Mouse (Mus musculus): ENCODE results near the gene Tmem210. TPM values are rescaled to one million over a fixed set of nuclear protein-coding genes. Genes with fewer than 3 reads are reported as not detected.
A peak's percentile ranks its signal among the peaks of the same experiment; 100 is the strongest.

Tmem210 gene
- polyA plus RNA-seq, 1 experiment from 2014 or later, result not detected

DNA sequence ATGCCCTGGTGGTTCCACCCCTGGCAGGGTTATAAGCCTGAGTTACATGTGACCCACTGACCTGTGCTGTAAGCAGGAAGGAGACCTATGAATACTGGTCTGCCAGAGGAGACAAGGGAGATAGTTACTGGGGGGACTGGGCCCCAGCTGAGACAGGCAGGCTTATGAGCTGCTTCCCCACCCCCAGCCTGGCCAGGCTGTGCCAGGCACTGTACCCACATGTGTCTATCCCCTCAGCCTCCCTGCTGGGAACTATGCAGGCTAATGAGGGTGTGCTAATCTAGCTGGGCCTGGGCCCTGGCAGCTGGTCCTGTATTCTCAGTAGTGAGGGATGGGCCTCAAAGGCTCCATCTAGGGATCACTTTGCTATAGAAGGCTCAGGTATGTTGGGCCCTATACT lies 20.7 kb upstream of the Tmem210 start:
- no peak overlapping the region for H3K4me3 ChIP-seq
- H3K9ac ChIP-seq, result 0 out of 2 replicates have a peak overlapping the region, but pooled peaks have one; percentile 19
- H3K27me3 ChIP-seq (replicated peaks), result peaks cover 13% of the 10 kb centered on the region
- H3K36me3 ChIP-seq, result peaks cover 25% of the 10 kb centered on the region
- H3K4me1 ChIP-seq, result peaks cover 59% of the 10 kb centered on the region
- H3K9me3 ChIP-seq, result no peaks in the 10 kb centered on the region
- peak overlapping the region; percentile 45 for H3K4me2 ChIP-seq (replicated peaks)
- no peak for ATAC-seq (ENCODE audit: low FRiP score, low read depth)
- H3K27ac ChIP-seq, result no peak overlapping the region

DNA sequence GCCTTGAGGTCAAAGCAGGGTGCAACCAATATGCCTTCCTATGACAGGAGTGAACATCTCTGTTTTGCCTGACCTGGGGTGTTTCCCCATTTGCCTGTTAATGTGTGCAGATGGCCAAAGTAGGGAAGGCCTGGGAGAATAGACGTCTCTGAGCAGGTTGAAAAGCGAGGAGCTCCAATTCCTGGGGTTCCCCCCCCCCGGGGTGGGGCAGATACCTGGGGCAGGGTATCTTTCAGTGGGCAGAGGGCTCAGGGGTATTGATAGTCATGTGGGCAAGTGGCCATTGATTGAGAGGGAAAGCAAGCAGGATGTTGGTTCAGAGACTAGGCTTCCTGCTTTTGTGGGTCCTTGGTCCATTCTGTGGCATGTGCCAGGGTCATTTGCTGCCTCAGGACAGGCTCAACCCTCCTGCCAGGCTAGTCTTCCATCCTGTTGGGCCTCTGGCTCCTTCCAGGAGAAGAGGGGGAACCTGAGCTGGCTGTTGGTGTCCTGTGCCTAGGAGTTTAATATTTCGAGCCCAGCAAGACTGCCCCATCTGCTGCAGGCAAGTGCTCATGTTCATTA lies 20.1 kb upstream of the Tmem210 start:
- 80% methylated on average over 4 of the region's 4 CpGs for WGBS
- peaks cover 13% of the 10 kb centered on the region for H3K27me3 ChIP-seq (replicated peaks)
- no peak overlapping the region for H3K27ac ChIP-seq
- H3K4me3 ChIP-seq, result no peak overlapping the region
- ATAC-seq (ENCODE audit: low FRiP score, low read depth), result no peak
- H3K9ac ChIP-seq, result no peak overlapping the region
- peaks cover 25% of the 10 kb centered on the region for H3K36me3 ChIP-seq
- no peaks in the 10 kb centered on the region for H3K9me3 ChIP-seq
- peaks cover 59% of the 10 kb centered on the region for H3K4me1 ChIP-seq
- peak overlapping the region; percentile 45 for H3K4me2 ChIP-seq (replicated peaks)

DNA sequence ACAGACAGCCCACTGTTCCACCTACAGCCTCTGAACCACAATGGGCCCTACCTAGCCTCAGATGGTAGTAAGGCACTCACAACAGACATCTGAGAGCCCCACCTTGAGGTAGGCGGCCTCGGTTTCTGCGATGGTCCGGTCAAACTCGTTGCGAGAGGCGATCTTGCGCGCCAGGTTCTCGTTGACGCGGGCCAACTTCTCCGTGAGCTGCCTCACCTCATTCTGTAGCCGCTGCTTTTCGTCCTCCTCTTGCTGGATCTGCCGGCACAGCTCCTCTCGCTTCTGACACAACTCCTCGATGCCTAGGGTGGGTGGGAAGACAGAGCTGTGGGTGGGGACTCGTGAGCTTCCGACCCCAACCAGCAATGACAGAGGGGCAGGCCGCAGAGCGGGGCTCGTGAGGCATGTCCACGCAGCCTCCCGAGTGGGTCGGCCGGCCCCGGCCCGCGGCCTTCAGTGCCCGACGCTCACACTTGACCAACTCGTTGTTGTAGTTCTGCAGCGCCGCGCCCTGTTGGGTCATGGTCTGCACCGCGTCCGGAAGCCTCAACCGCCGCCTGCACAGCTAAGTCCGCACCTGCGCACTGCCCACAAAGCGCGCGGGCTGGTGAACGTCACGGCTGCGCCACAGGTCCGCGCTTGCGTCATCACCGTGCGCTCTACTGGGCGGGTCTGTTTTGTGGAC lies 16.0 kb upstream of the Tmem210 start, which contains the start of the genes Ssna1 and Anapc2:
Ssna1 (minus strand) TSS at position 612 of the 685 bp plus-strand sequence.
Anapc2 (plus strand) TSS at position 652 of the 685 bp plus-strand sequence.
- peaks cover 60% of the 10 kb centered on the region for H3K36me3 ChIP-seq
- H3K9me3 ChIP-seq, result no peaks in the 10 kb centered on the region
- under 1% methylated on average over 55 of the region's 55 CpGs for WGBS
- H3K4me3 ChIP-seq, result peak within 1 kb of the TSS; percentile 88
- peaks cover 29% of the 10 kb centered on the region for H3K4me1 ChIP-seq
- peak within 1 kb of the TSS; percentile 27; the same call in 1 of the 2 replicates for H3K27ac ChIP-seq
- peak within 1 kb of the TSS; percentile 90 for H3K9ac ChIP-seq
- ATAC-seq (ENCODE audit: low FRiP score, low read depth), result peak; percentile 96
- peak within 1 kb of the TSS; percentile 66 for H3K4me2 ChIP-seq (replicated peaks)
- H3K27me3 ChIP-seq (replicated peaks), result no peaks in the 10 kb centered on the region

GRCm38 (mm10) chr2:25272515-25272914 lies 15.4 kb upstream of the Tmem210 start:
- H3K9ac ChIP-seq, result peak overlapping the region; percentile 90
- no peaks in the 10 kb centered on the region for H3K9me3 ChIP-seq
- H3K4me2 ChIP-seq (replicated peaks), result peak overlapping the region; percentile 66
- H3K36me3 ChIP-seq, result peaks cover 65% of the 10 kb centered on the region
- WGBS, result under 1% methylated on average over 29 of the region's 29 CpGs
- peaks cover 23% of the 10 kb centered on the region for H3K4me1 ChIP-seq
- H3K27me3 ChIP-seq (replicated peaks), result no peaks in the 10 kb centered on the region
- H3K27ac ChIP-seq, result no peak overlapping the region
- peak overlapping the region; percentile 88 for H3K4me3 ChIP-seq
- ATAC-seq (ENCODE audit: low FRiP score, low read depth), result peak; percentile 73

DNA sequence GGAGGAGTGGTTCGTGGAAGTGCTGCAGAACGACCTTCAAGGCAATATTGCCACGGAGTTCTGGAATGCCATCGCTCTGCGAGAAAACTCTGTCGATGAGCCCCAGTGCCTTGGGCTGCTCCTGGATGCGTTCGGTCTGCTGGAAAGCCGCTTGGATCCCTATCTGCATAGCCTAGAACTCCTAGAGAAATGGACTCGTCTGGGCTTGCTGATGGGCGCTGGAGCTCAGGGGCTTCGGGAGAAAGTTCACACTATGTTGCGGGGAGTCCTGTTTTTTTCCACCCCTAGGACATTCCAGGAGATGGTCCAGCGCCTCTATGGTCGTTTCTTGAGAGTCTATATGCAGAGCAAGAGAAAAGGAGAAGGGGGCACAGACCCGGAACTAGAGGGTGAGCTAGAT lies 14.9 kb upstream of the Tmem210 start:
- Histone ChIP-seq H3K36me3 (peaks cover 69% of the 10 kb centered on the region), H3K27ac (no peak overlapping the region)
- no peak for ATAC-seq (ENCODE audit: low FRiP score, low read depth)

DNA sequence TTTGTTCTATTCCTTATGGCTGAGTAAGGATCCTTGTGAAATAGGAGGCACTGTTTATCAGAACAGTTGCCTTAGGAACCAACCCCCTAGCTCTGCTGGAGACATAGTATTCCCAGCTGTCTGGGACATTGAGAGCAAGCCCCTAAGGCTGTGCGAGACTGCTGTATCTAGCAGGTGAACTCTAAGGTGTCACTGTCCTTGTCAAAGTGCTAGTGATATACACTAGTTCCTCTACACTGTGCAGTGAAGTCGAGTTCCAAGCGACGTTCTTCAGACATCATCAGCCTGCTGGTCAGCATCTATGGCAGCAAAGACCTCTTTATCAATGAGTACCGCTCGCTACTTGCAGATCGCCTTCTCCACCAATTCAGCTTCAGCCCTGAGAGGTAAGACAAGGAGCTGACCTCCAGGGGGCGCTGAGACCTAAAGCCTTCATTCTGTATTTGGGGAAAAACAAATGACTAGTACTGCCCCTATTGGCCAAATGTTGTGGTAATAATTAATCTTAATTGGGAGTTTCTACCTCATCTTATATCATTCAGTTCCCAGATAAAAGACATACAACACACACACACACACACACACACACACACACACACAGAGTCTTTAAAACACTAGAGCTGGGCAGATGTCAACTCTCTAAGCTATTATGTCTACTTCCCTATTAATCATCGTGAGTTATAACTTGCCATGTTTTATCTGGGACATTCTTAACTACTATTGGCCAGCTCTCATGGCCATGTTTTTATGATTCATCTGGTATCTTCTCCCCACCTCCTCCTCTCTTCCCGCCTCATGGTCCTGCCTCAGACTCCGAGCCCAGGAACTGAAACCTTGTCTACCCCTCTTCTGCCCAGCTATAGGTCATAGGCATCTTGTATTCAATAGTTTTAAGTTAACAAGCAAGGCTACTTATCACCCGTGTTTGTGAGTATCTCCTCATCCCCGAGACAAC lies 8.7 kb upstream of the Tmem210 start:
- H3K9ac ChIP-seq, result no peak overlapping the region
- no peaks in the 10 kb centered on the region for H3K4me1 ChIP-seq
- no peak overlapping the region for H3K27ac ChIP-seq
- H3K9me3 ChIP-seq, result no peaks in the 10 kb centered on the region
- H3K36me3 ChIP-seq, result peaks cover 96% of the 10 kb centered on the region
- 66% methylated on average over 13 of the region's 13 CpGs for WGBS
- H3K4me3 ChIP-seq, result no peak overlapping the region
- H3K27me3 ChIP-seq (replicated peaks), result no peaks in the 10 kb centered on the region
- ATAC-seq (ENCODE audit: low FRiP score, low read depth), result no peak
- no peak overlapping the region for H3K4me2 ChIP-seq (replicated peaks)

More for the DNA sequence above, 14.9 kb upstream of the Tmem210 start:
- 41% methylated on average over 16 of the region's 16 CpGs for WGBS
- Histone ChIP-seq H3K9ac (peak overlapping the region; percentile 90), H3K4me1 (peaks cover 23% of the 10 kb centered on the region), H3K4me3 (peak overlapping the region; percentile 88), H3K27me3 (replicated peaks) (no peaks in the 10 kb centered on the region), H3K9me3 (no peaks in the 10 kb centered on the region), H3K4me2 (replicated peaks) (peak overlapping the region; percentile 66)

GRCm38 (mm10) chr2:25285551-25285950 lies 2.4 kb upstream of the Tmem210 start:
- H3K36me3 ChIP-seq, result peaks cover 54% of the 10 kb centered on the region
- no peak overlapping the region for H3K27ac ChIP-seq
- no peak overlapping the region for H3K4me2 ChIP-seq (replicated peaks)
- no peak overlapping the region for H3K4me3 ChIP-seq
- ATAC-seq (ENCODE audit: low FRiP score, low read depth), result no peak
- no peak overlapping the region for H3K9ac ChIP-seq
- 86% methylated on average over 2 of the region's 2 CpGs for WGBS
- no peaks in the 10 kb centered on the region for H3K9me3 ChIP-seq
- H3K4me1 ChIP-seq, result peaks cover 7% of the 10 kb centered on the region; the same call in 1 of the 2 replicates
- peaks cover 30% of the 10 kb centered on the region for H3K27me3 ChIP-seq (replicated peaks)

- ATAC-seq (ENCODE audit: low FRiP score, low read depth), result no peak
- no peak overlapping the region for H3K27ac ChIP-seq
- WGBS, result 73% methylated on average over 1 of the region's 1 CpGs
- H3K9me3 ChIP-seq, result no peaks in the 10 kb centered on the region
- H3K36me3 ChIP-seq, result peaks cover 47% of the 10 kb centered on the region
- no peak overlapping the region for H3K9ac ChIP-seq
- no peak overlapping the region for H3K4me3 ChIP-seq
- H3K27me3 ChIP-seq (replicated peaks), result peaks cover 38% of the 10 kb centered on the region
- H3K4me1 ChIP-seq, result peaks cover 13% of the 10 kb centered on the region; the same call in 1 of the 2 replicates
- H3K4me2 ChIP-seq (replicated peaks), result no peak overlapping the region
These were observed 1.6 kb upstream of the Tmem210 start for GRCm38 (mm10) chr2:25286314-25286713.

DNA sequence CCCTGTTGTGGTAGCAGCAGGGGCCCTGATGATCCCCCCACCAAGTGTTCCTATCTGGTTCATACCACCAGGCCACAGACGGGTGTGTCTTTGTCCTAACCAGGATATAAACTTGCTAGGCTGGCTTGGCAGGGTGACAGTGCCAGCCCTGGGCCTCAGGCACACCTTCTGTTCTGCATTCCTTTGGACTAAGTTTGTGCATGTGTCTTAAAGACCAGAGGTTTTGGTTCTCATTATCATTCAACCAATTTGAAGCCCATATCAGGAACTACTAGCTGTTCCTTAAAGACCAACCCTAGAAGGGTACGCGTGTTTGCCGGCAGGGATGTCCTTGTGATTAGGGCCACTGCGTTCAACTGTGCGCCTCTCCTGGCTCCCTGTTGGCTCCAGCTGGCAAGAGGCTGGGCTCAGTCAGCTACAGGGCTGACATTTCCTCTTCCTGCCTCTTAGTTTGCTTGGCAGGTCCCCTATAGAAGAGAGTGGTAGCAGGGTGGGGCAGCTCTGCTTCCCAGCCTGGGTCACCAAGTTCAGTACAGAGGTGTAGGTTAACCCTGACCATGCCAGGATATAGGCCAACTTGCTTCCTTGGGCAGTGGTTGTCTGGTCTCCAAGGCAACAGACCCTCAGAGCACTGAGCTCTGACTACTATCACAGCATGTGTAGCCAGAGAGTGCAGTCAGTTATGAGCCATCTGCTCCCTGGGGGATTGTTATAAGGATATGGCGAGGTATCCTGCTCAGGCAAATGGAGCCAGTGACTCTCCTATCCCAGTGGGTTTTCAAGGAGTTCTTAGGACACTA lies 908 bp upstream of the Tmem210 start:
- WGBS, result 57% methylated on average over 7 of the region's 7 CpGs
- peaks cover 41% of the 10 kb centered on the region for H3K36me3 ChIP-seq

GRCm38 (mm10) chr2:25288734-25289345 lies 895 bp downstream of the Tmem210 start:
- WGBS, result 81% methylated on average over 7 of the region's 7 CpGs
- no peak overlapping the region for H3K9ac ChIP-seq
- H3K9me3 ChIP-seq, result no peaks in the 10 kb centered on the region
- no peak for ATAC-seq (ENCODE audit: low FRiP score, low read depth)
- H3K4me2 ChIP-seq (replicated peaks), result no peak overlapping the region
- H3K4me1 ChIP-seq, result peaks cover 23% of the 10 kb centered on the region
- H3K4me3 ChIP-seq, result no peak overlapping the region
- H3K27ac ChIP-seq, result no peak overlapping the region
- peaks cover 24% of the 10 kb centered on the region for H3K36me3 ChIP-seq
- H3K27me3 ChIP-seq (replicated peaks), result peaks cover 62% of the 10 kb centered on the region

More for the DNA sequence above, 908 bp upstream of the Tmem210 start:
- H3K4me3 ChIP-seq, result no peak overlapping the region
- no peak overlapping the region for H3K4me2 ChIP-seq (replicated peaks)
- no peaks in the 10 kb centered on the region for H3K9me3 ChIP-seq
- H3K4me1 ChIP-seq, result peaks cover 17% of the 10 kb centered on the region; the same call in 1 of the 2 replicates
- ATAC-seq (ENCODE audit: low FRiP score, low read depth), result no peak
- H3K27ac ChIP-seq, result no peak overlapping the region
- H3K27me3 ChIP-seq (replicated peaks), result peaks cover 45% of the 10 kb centered on the region
- H3K9ac ChIP-seq, result no peak overlapping the region

GRCm38 (mm10) chr2:25289651-25290050 lies 1.7 kb downstream of the Tmem210 start, which contains the start of gene Lrrc26:
Gene Lrrc26 (plus strand): TSS chr2:25289915.
- peaks cover 23% of the 10 kb centered on the region for H3K4me1 ChIP-seq
- no peak for ATAC-seq (ENCODE audit: low FRiP score, low read depth)
- H3K4me3 ChIP-seq, result peak within 1 kb of the TSS; percentile 13; the same call in 1 of the 2 replicates
- H3K27me3 ChIP-seq (replicated peaks), result peaks cover 69% of the 10 kb centered on the region
- no peaks in the 10 kb centered on the region for H3K9me3 ChIP-seq
- no peak within 1 kb of the TSS for H3K27ac ChIP-seq
- no peak within 1 kb of the TSS for H3K9ac ChIP-seq
- peak within 1 kb of the TSS; percentile 38 for H3K4me2 ChIP-seq (replicated peaks)
- 12% methylated on average over 11 of the region's 11 CpGs for WGBS
- H3K36me3 ChIP-seq, result peaks cover 16% of the 10 kb centered on the region

Measured in neural tube, embryonic 12.5 days (tissue).